Mouse (Mus musculus) bone marrow, adult 2 months (tissue): Measurements from ENCODE around the gene Gm45808.

ENCODE experiments used
- CTCF ChIP-seq: fragments of 200-500 bp; IDR thresholded peaks from 2 replicates; pipeline ENCODE4 v1.5.1; 2011; ENCODE audit warnings: low read length, control low read depth; ENCODE audit not compliant: control insufficient read depth, insufficient read depth
- POLR2A ChIP-seq: fragments of 200-500 bp; IDR thresholded peaks from 2 replicates; pipeline ENCODE4 v1.6.1; 2011; ENCODE audit warnings: low read depth, mild to moderate bottlenecking, control low read depth, low read length, borderline replicate concordance; ENCODE audit not compliant: control insufficient read depth

- no peak for TF ChIP-seq CTCF
- TF ChIP-seq POLR2A = no peak
Observed at GRCm38 (mm10) chr7:45486158-45486557, 453 bp downstream of the Gm45808 start.
